Mouse (Mus musculus): ENCODE data around the gene Gpr3.

Gpr3 gene

DNA sequence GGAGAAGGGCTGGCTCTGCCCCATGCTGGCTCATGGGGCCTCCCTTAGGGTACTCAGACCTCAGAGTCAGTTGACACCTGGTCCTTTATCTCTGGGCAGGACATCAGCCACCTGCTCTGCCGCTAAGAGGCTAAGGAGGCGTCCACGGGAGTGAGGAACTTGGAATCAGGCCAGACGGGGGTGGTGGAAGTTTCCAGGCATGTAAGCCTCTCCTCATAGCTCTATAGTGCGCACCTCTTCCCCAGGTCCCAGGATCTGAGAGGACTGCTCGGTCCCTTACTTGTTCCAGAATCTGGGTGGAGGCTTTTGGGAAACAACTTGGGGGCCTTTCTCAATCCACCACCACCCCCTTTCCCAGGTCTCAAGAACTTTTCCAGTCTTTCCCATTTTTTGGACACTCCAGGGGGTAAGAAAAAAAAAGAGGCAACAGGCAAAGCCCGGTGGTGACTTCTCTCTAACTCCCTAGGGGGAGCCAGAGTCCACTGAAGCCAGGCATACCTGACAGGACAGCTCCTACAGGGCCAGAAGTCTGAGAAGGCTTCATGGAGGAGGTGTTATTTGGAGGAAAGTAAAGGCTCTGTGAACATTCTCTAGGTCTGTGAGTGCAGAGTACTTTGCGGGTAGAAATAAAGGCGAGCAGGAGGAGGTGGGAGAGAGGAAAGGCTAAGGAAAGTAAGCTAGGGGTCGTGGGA lies 21.1 kb upstream of the Gpr3 start:
- in situ Hi-C loops (cut with MboI, MseI): no loop called here

DNA sequence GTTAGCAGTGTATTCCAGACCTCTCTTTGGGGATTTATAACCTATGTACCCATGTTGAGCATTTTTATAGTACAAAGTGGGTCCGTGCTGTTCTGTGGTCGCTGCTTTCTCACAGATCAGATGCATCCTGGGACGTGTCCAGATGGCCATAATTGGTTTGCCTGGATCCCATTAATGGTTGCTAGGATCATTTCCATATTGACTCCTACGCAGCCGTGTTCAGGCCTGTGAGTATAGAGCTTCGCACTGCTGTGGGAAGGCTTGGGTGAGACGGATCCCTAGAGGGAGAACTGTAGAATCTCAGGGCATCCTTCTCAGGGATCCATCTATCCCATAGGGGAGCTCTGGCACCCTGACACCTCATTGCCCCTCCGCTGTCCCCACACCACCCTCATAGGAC lies 17.2 kb upstream of the Gpr3 start:
- in situ Hi-C loops (cut with MboI, MseI): no loop called here

DNA sequence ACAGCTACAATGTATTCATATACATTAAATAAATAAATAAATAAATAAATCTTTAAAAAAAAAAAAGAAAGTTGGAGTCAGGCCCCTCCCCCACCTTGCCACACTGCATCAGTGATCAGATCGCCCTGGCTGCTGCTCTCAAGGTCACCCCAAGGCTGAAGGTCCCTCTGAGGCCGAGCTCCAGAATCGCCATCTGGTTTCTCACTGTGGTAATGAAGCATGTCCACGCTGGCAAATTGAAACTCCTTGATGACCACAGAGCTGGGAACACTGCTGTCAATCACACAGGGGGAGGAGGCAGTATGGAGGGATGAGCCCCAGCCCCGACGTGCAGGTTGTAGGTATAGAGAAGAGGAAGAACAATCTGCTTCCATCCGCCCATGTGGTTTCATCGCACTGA lies 15.3 kb upstream of the Gpr3 start:
- in situ Hi-C loops (cut with MboI, MseI): no loop called here

DNA sequence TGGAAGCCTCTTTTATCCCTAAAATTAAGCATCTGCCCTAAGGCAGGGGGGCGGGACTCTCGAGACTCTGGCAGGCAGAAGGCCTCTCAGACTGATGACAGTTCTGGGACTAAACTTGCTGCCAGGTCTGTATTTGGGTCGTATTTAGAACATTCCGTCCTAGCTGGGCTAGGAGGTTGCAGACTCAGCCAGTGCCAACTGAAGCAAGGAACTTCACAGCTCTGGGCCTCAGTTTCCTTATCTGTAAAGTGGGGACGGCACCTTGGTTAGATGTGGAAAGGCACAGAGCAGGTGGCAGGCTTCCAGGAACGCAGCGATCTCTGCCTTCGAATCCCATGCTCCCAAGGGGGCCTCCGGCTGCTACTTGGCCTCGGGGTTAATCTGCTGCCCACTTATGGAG lies 13.7 kb upstream of the Gpr3 start:
- in situ Hi-C loops (cut with MboI, MseI): no loop called here

DNA sequence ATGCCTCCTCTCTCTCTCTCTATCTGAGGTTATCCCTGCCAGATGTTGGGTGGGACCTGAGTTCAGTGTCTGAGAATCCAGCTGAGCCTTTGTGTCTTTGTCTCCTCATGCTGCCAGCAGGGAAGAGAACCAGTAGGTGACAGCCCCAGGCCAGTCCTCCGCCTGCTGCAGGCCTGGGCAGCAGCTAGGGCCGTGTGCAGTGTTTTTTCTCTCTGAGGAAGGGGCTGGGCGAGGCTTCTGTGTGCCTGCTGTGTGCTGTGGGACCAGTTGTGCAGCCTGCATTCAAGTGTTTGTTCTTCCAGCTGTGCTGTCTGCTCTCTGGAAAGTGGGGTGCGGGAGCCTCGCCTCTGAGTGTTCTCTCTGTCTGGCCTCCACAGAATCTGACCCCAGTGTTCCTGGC lies 11.5 kb upstream of the Gpr3 start:
- in situ Hi-C loops (cut with MboI, MseI): no loop called here

GRCm38 (mm10) chr4:133221701-133222100 lies 9.4 kb upstream of the Gpr3 start:
- in situ Hi-C loops (cut with MboI, MseI): no loop called here

- in situ Hi-C loops (cut with MboI, MseI): no loop called here
These were observed 8.3 kb upstream of the Gpr3 start for GRCm38 (mm10) chr4:133220656-133221055.

DNA sequence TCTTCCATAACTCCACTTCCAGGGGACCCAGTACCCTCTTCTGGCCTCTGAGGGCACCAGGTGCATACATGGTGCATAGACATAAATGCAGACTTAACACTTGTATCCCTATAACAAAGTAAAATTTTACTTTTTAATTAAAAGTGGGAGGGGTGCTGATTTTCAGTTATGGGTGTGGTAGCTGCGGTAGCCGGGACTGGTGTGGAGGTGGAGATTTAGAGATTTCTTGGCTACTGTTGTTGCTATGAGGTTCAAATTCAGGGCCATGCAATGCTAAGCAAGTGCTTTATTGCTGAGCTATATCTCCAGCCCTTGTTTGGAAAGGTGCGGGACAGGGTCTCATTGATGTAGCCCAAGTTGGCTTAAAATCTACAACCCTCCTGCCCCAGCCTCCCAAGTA lies 6.4 kb upstream of the Gpr3 start:
- in situ Hi-C loops (cut with MboI, MseI): loop anchor here in 1 of 2 experiments (10.0 kb wide), 1 partner anchor 86 kb away; no protein-coding TSS in a partner anchor

DNA sequence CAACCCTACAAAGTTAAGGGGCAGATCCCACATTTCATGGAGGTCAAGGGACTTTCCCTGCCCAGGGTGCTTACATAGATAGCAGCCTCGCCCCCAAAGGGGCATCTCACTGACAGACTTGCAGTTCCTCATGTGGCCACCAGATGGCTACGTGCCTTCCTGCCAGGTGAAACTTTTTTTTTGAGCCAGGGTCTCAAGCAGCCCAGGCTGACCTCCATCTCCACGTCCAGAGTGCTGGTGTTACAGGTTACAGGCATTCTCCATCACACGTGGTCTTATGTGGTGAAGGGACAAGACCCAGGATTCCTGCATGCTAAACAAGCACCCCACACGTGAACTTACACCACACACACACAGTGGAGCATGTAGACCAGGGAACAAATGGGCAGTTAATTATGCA lies 5.3 kb upstream of the Gpr3 start:
- in situ Hi-C loops (cut with MboI, MseI): loop anchor here in 1 of 2 experiments (10.0 kb wide), 1 partner anchor 87 kb away; no protein-coding TSS in a partner anchor

GRCm38 (mm10) chr4:133213661-133214060 lies 1.3 kb upstream of the Gpr3 start:
- in situ Hi-C loops (cut with MboI, MseI): loop anchor here (5.0 to 10.0 kb wide), 2 partner anchors 84 to 91 kb away; no protein-coding TSS in a partner anchor

- in situ Hi-C loops (cut with MboI, MseI): loop anchor here (5.0 to 10.0 kb wide), 2 partner anchors 84 to 92 kb away; no protein-coding TSS in a partner anchor
These were observed 893 bp upstream of the Gpr3 start for GRCm38 (mm10) chr4:133213268-133213590.

DNA sequence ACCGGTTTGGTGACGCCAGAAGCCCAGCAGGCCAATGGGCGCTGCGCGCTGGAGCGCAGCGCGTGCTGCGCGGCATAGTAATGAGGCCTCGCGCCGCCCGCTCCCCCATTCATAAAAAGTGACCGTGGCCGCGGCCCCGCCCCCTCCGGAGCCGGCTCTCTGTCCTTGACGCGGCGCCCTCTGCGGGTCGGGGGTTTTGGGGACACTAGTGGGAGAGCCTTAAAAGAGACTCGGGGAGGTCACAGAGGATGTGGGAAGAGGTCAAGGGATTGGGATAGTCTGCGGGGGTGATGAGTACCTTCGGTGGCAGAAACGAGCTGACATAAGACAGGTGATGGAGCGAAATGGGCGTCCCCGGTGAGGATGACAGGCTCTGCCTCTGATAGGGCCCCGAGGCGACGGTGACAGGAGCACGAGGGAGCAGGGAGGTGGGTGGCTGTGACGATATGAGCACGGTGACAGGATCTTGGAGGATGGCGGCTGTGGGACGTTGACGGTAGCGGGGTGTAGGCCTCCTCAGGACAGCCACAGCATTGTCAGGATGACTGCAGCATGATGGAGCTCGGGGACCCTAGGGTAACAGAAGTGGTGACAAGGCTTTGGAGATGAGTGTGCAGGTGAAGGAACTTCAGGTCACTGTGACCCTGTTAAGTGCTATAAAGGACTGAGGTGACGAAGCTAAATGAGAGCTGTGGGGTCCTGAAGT lies 379 bp upstream of the Gpr3 start:
- in situ Hi-C loops (cut with MboI, MseI): loop anchor here (5.0 to 10.0 kb wide), 2 partner anchors 85 to 92 kb away; no protein-coding TSS in a partner anchor

- in situ Hi-C loops (cut with MboI, MseI): loop anchor here (5.0 to 10.0 kb wide), 2 partner anchors 86 to 94 kb away; no protein-coding TSS in a partner anchor
These were observed 1.4 kb downstream of the Gpr3 start for GRCm38 (mm10) chr4:133210788-133211390.

DNA sequence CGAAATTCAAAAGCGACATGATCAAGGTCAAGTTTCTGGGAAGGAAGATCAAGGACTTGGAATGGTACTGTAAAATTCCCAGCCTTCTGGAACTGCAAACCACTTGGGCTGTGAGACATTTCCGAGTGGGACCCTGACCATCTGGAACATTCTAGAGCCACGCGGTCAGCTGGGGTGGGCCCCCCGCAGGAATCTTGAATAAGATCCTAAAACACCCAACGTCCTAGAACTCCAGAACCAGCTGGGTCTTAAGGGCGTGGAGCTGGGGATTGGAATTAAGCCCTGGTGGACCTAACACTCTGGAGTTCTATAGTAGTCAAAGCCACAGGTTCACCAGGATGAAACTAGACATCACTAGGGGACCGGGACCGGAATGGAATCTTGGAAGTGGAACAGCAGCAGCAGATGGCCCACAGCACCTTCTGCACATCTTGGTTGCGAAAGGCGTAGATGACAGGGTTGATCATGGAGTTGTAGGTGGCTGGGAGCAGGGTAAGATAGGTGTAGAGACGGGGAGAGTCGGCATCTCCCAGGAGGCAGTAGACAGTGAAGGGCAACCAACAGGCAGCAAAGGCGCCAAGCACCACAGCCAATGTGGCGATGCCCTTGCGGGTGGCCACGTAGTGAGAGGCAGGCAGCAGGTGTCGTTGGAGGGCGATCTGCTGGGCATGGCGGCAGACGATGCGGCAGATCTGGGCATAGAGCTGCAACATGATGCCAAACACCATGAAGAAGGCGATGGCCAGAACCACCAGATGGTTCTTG lies 2.1 kb downstream of the Gpr3 start:
- in situ Hi-C loops (cut with MboI, MseI): loop anchor here (5.0 to 10.0 kb wide), 2 partner anchors 87 to 95 kb away; no protein-coding TSS in a partner anchor

DNA sequence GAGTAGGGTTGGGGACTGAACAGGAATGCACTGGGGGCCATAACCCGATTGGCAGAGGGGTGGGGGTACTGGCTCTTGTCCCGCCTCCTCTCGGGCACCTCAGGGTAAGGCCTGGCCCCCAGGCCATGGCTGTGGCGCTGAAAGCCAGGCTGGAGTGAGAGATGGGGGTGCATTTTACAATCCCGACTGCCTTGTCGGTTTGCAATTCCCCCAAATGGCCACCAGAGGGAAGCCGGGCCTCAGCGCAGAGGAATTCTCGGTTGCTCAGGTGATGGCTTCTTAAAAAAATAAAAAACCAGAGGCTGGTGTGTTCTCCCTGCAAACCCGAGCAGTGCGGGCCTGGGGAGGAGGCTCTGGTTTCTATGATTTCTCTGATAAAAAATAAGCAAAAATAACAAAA lies 3.0 kb downstream of the Gpr3 start:
- in situ Hi-C loops (cut with MboI, MseI): no loop called here

DNA sequence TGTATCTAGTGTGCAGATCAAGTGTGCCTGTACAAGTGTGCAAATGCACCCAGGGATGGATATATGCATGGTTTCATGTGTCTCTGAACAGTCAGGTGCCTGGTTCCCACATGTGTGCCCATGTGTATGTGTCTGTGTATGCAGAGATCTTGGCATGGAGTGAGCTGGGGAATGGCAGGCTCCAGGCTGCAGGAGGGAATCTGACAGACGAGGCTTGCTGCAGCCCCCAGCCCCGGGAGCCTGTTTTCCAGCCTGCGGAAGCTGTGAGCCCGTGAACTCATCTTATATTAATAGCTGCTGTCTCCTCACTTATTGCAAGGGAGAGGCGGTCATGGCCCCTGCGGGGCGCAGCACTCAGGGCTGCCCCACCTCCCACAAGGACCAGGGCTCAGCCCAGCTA lies 8.0 kb downstream of the Gpr3 start:
- in situ Hi-C loops (cut with MboI, MseI): no loop called here

- in situ Hi-C loops (cut with MboI, MseI): no loop called here
These were observed 8.7 kb downstream of the Gpr3 start for GRCm38 (mm10) chr4:133203591-133203990.

- in situ Hi-C loops (cut with MboI, MseI): no loop called here
These were observed 10.1 kb downstream of the Gpr3 start for GRCm38 (mm10) chr4:133202254-133202653.

DNA sequence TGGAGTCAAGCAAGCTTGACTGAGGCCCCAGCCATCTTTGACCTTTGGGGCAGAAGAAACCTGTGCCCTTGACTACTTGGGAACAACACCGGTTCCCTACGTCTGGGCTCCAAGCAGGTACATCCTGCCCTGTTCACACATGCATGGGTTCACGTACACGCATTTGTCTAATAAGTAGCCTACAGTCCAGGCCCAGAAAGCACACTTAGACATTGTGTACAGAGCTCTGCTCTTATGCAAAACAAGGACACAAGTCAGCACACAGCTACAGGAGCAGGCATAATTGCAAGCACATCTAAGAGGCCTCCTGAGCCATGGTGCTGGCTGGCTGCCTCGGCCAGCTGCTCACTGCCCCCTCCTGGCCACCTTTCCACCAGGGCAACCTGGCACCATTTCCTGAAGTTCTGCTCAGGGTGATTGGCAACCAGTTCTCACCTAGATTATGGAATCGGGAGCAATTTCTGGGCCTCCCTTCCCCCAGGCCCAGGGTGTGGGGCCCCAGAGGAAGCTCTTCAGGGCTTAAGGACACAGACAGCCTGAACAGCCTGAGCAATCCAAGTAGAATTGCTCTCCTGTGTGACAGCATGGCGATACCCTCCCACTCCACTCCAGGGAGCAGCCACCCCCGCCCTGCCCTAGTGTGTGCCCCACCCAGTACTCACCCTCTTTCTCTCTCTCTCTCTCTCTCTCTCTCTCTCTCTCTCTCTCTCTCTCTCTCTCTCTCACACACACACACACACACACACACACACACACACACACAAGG lies 11.1 kb downstream of the Gpr3 start:
- in situ Hi-C loops (cut with MboI, MseI): no loop called here

DNA sequence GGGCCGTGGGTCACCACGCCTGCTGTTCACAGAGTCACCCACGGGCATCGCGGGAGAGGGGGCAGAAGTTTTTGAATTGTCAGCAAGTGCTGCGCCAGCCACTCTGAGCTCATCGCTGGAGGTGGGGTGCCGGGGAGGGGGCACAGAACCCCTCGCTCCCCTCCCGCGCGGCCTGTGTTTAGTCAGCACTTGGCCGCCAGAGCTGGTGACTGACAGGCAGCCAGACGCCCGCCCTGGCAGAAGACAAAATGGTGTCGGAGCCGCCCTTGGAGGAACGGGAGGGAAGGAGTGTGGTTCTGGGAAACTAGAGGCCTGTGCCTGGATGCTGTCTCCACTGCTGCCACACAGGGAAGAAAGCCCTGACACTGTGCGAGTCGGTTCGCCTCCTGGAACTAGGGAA lies 12.0 kb downstream of the Gpr3 start:
- in situ Hi-C loops (cut with MboI, MseI): no loop called here

- in situ Hi-C loops (cut with MboI, MseI): no loop called here
These were observed 12.6 kb downstream of the Gpr3 start for GRCm38 (mm10) chr4:133199743-133200142.

Measured in T-helper 17 cell (primary cell).